Mouse (Mus musculus): ENCODE measurements around the gene Olfr1259.

DNA sequence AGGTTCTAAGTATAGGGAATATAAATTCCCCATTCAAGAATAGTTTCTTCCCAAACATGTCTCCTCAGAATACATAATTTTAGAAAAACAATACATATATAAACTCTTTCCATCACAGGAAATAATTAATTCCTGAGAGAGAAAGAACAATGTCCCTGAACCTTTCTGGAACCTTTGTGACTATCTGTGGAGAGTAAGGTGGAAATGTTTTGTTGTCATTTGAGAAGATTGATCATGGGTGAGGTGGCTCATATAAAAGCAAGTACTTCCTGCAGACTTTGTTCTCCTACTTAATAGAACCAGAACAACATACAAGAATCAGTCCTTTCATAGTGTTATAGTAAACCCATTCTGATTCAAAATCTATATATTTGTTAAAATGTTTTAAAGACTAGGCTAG, 21.5 kb downstream of the Olfr1259 start, which contains the start of gene Olfr1258:
- TF ChIP-seq CTCF (IDR thresholded peaks at IDR 0.05; ENCODE audit: control insufficient read depth, insufficient read depth, insufficient read length) (no peak), MYOD1 (IDR thresholded peaks at IDR 0.05; ENCODE audit: control insufficient read depth, insufficient read length, low read depth) (no peak), MAX (IDR thresholded peaks at IDR 0.05) (no peak), CEBPB (IDR thresholded peaks at IDR 0.05; ENCODE audit: low read depth) (no peak), USF1 (IDR thresholded peaks at IDR 0.05; ENCODE audit: low read depth) (no peak)

Measured in C2C12 (cell line).